Mouse (Mus musculus): ENCODE measurements around the gene 2300002M23Rik. TPM values are rescaled to one million over a fixed set of nuclear protein-coding genes. Genes with fewer than 3 reads are reported as not detected.

2300002M23Rik gene
- polyA plus RNA-seq, 1 experiment from 2014 or later = not detected

DNA sequence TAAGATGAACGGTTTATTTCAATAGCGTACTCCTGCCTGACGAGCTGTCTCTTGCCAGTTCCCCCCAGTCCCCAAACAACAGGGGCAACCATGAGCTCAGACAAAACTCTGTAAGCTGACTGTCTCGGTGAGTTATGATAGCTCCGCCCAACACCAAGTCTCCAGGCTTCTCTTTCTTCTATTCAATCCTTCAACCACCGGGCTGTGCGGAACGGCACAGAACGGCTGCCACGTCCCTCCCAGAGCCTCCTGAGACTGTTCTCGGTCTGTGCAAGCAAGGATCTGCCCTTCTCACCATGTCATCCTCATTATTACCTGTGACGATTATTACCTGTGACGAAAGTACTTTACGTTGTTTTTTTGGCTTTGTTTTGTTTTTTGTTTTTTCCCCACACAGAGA lies 3.6 kb downstream of the 2300002M23Rik start:
- H3K27me3 ChIP-seq (replicated peaks; ENCODE audit: control insufficient read depth, insufficient read depth, low read length) = 0 out of 2 replicates have a peak, but pooled peaks cover 5% of the 10 kb centered on the region
- no peaks in the 10 kb centered on the region for H3K9me3 ChIP-seq (ENCODE audit: control insufficient read depth, low read length)
- H3K9ac ChIP-seq (replicated peaks; ENCODE audit: low read depth, low read length) = no peak overlapping the region
- ATAC-seq = no peak
- peaks cover 10% of the 10 kb centered on the region for H3K4me1 ChIP-seq (replicated peaks; ENCODE audit: control insufficient read depth, insufficient read depth, low read length)
- H3K4me3 ChIP-seq (replicated peaks; ENCODE audit: low read length) = no peak overlapping the region
- no peak overlapping the region for H3K27ac ChIP-seq (ENCODE audit: low read length)
- no peaks in the 10 kb centered on the region for H3K36me3 ChIP-seq (ENCODE audit: control insufficient read depth, insufficient read depth)
- whole genome bisulfite sequencing = 67% methylated on average over 14 of the region's 14 CpGs
- H3K4me2 ChIP-seq (ENCODE audit: low read length) = no peak overlapping the region

GRCm38 (mm10) chr17:35571477-35571876 lies 4.2 kb downstream of the 2300002M23Rik start:
- Histone ChIP-seq H3K36me3 (ENCODE audit: control insufficient read depth, insufficient read depth) (no peaks in the 10 kb centered on the region), H3K9ac (replicated peaks; ENCODE audit: low read depth, low read length) (no peak overlapping the region), H3K27ac (ENCODE audit: low read length) (no peak overlapping the region), H3K4me2 (ENCODE audit: low read length) (no peak overlapping the region), H3K9me3 (ENCODE audit: control insufficient read depth, low read length) (no peaks in the 10 kb centered on the region), H3K27me3 (replicated peaks; ENCODE audit: control insufficient read depth, insufficient read depth, low read length) (0 out of 2 replicates have a peak, but pooled peaks cover 5% of the 10 kb centered on the region), H3K4me1 (replicated peaks; ENCODE audit: control insufficient read depth, insufficient read depth, low read length) (peaks cover 10% of the 10 kb centered on the region), H3K4me3 (replicated peaks; ENCODE audit: low read length) (no peak overlapping the region)
- no peak for ATAC-seq
- WGBS = 97% methylated on average over 7 of the region's 7 CpGs

- no peak overlapping the region for H3K4me3 ChIP-seq (replicated peaks; ENCODE audit: low read length)
- no peaks in the 10 kb centered on the region for H3K27me3 ChIP-seq (replicated peaks; ENCODE audit: control insufficient read depth, insufficient read depth, low read length)
- H3K9me3 ChIP-seq (ENCODE audit: control insufficient read depth, low read length) = no peaks in the 10 kb centered on the region
- no peak overlapping the region for H3K27ac ChIP-seq (ENCODE audit: low read length)
- H3K36me3 ChIP-seq (ENCODE audit: control insufficient read depth, insufficient read depth) = no peaks in the 10 kb centered on the region
- no peak overlapping the region for H3K4me2 ChIP-seq (ENCODE audit: low read length)
- WGBS = 19% methylated on average over 6 of the region's 6 CpGs
- no peaks in the 10 kb centered on the region for H3K4me1 ChIP-seq (replicated peaks; ENCODE audit: control insufficient read depth, insufficient read depth, low read length)
- H3K9ac ChIP-seq (replicated peaks; ENCODE audit: low read depth, low read length) = no peak overlapping the region
- no peak for ATAC-seq
These were observed 11.0 kb downstream of the 2300002M23Rik start for GRCm38 (mm10) chr17:35578211-35578610.

DNA sequence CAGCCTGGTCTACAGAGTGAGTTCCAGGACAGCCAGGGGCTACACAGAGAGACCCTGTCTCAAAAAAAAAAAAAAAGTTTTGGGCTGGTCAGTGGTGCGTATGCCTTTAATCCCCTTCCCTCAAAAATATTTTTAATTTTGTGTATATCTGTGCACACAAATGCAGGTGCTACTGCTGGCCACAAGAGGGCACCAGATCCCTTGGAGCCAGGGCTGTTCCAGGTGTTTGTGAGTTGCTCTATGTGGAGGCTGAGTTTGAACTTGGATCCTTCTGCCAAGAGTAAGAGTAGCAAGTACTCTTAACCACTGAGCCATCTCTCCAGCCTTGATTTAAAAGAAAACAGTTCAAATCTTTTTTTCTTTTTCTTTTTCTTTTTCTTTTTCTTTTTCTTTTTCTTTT lies 15.7 kb downstream of the 2300002M23Rik start:
- 93% methylated on average over 1 of the region's 1 CpGs for WGBS
- Histone ChIP-seq H3K36me3 (ENCODE audit: control insufficient read depth, insufficient read depth) (no peaks in the 10 kb centered on the region), H3K4me3 (replicated peaks; ENCODE audit: low read length) (no peak overlapping the region)

GRCm38 (mm10) chr17:35584330-35584937 lies 17.2 kb downstream of the 2300002M23Rik start:
- no peak overlapping the region for H3K4me3 ChIP-seq (replicated peaks; ENCODE audit: low read length)

More for the DNA sequence above, 15.7 kb downstream of the 2300002M23Rik start:
- Histone ChIP-seq H3K4me1 (replicated peaks; ENCODE audit: control insufficient read depth, insufficient read depth, low read length) (peaks cover 4% of the 10 kb centered on the region), H3K4me2 (ENCODE audit: low read length) (no peak overlapping the region), H3K9me3 (ENCODE audit: control insufficient read depth, low read length) (no peaks in the 10 kb centered on the region), H3K27me3 (replicated peaks; ENCODE audit: control insufficient read depth, insufficient read depth, low read length) (no peaks in the 10 kb centered on the region), H3K27ac (ENCODE audit: low read length) (no peak overlapping the region), H3K9ac (replicated peaks; ENCODE audit: low read depth, low read length) (no peak overlapping the region)
- no peak for ATAC-seq

DNA sequence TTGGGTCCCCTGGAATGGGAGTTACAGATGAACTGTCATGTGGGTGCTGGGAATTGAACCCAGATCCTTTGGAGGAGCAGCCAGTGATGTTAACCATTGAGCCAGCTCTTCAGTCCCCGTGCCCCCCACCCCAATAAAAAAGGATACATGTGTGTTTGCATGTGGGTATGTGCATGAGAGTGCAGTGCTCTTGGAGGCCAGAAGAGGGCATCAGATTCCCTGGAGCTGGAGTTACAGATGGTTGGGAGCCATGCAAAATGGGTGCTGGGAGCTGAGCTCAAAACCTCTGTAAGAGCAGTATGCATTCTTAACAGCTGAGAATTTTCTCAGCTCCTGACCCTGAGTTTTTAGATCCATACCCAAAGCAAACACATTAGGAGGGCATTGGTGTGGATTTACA lies 20.0 kb downstream of the 2300002M23Rik start:
- no peak overlapping the region for H3K27ac ChIP-seq (ENCODE audit: low read length)
- no peak overlapping the region for H3K9ac ChIP-seq (replicated peaks; ENCODE audit: low read depth, low read length)
- no peaks in the 10 kb centered on the region for H3K27me3 ChIP-seq (replicated peaks; ENCODE audit: control insufficient read depth, insufficient read depth, low read length)
- no peaks in the 10 kb centered on the region for H3K36me3 ChIP-seq (ENCODE audit: control insufficient read depth, insufficient read depth)
- no peak overlapping the region for H3K4me3 ChIP-seq (replicated peaks; ENCODE audit: low read length)
- no peaks in the 10 kb centered on the region for H3K9me3 ChIP-seq (ENCODE audit: control insufficient read depth, low read length)
- H3K4me1 ChIP-seq (replicated peaks; ENCODE audit: control insufficient read depth, insufficient read depth, low read length) = peaks cover 7% of the 10 kb centered on the region
- 86% methylated on average over 1 of the region's 1 CpGs for WGBS
- no peak overlapping the region for H3K4me2 ChIP-seq (ENCODE audit: low read length)
- no peak for ATAC-seq

More at GRCm38 (mm10) chr17:35584330-35584937, 17.2 kb downstream of the 2300002M23Rik start:
- Histone ChIP-seq H3K36me3 (ENCODE audit: control insufficient read depth, insufficient read depth) (no peaks in the 10 kb centered on the region), H3K9me3 (ENCODE audit: control insufficient read depth, low read length) (no peaks in the 10 kb centered on the region), H3K4me2 (ENCODE audit: low read length) (peak overlapping the region; percentile 37), H3K27ac (ENCODE audit: low read length) (no peak overlapping the region), H3K27me3 (replicated peaks; ENCODE audit: control insufficient read depth, insufficient read depth, low read length) (no peaks in the 10 kb centered on the region), H3K4me1 (replicated peaks; ENCODE audit: control insufficient read depth, insufficient read depth, low read length) (peaks cover 4% of the 10 kb centered on the region), H3K9ac (replicated peaks; ENCODE audit: low read depth, low read length) (peak overlapping the region; percentile 50)
- peak; percentile 33; the same call in 1 of the 2 replicates for ATAC-seq
- WGBS = 18% methylated on average over 16 of the region's 16 CpGs

- Histone ChIP-seq H3K4me3 (replicated peaks; ENCODE audit: low read length) (no peak overlapping the region), H3K4me2 (ENCODE audit: low read length) (no peak overlapping the region), H3K27me3 (replicated peaks; ENCODE audit: control insufficient read depth, insufficient read depth, low read length) (no peaks in the 10 kb centered on the region), H3K36me3 (ENCODE audit: control insufficient read depth, insufficient read depth) (no peaks in the 10 kb centered on the region), H3K9ac (replicated peaks; ENCODE audit: low read depth, low read length) (no peak overlapping the region), H3K27ac (ENCODE audit: low read length) (no peak overlapping the region), H3K9me3 (ENCODE audit: control insufficient read depth, low read length) (no peaks in the 10 kb centered on the region), H3K4me1 (replicated peaks; ENCODE audit: control insufficient read depth, insufficient read depth, low read length) (peaks cover 7% of the 10 kb centered on the region)
- 13% methylated on average over 4 of the region's 4 CpGs for WGBS
- ATAC-seq = no peak
These were observed 21.1 kb downstream of the 2300002M23Rik start for GRCm38 (mm10) chr17:35588387-35588786.

DNA sequence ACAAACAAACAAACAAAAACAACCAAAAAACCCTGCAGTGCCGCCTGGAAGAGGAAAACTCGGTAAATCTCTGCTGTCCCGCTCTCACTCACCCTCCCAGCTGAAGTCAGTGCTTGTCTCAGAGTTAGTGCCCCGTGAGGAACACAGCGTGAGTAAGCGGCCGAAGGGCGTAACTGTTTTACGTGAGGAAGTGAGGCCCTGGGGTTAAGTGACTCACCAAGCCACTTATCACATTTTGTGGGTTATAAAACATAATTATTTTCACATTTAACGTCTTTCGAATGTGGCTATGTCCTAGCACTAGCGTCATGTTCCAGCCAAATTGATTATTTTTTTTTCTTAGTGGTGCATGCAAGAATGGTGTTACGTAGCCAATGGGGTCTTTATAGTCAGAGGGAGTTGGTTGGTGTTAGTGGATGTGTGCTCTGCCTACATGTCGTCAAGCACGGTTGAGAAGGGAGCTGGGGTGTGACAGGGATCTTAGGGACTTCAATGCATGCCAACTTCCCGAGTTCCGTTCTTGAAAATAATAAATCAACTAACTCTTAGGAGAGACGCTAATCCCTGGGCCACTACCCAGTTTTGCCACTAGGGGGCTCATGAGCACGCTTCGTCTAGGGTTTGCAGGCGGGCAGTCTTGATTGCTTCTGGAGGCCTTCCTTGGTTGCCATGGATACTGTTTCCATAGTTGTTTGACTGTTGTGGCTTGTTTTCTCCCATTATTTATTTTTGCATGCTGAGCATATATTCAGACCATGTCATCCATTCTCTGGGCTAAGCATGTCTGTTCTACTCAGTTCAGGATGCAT lies 23.4 kb downstream of the 2300002M23Rik start:
- H3K9ac ChIP-seq (replicated peaks; ENCODE audit: low read depth, low read length) = no peak overlapping the region
- no peaks in the 10 kb centered on the region for H3K36me3 ChIP-seq (ENCODE audit: control insufficient read depth, insufficient read depth)
- H3K4me2 ChIP-seq (ENCODE audit: low read length) = no peak overlapping the region
- H3K4me3 ChIP-seq (replicated peaks; ENCODE audit: low read length) = no peak overlapping the region
- H3K9me3 ChIP-seq (ENCODE audit: control insufficient read depth, low read length) = no peaks in the 10 kb centered on the region
- peak overlapping the region; percentile 53 for H3K27ac ChIP-seq (ENCODE audit: low read length)
- ATAC-seq = peak; percentile 88
- 61% methylated on average over 21 of the region's 21 CpGs for WGBS
- H3K27me3 ChIP-seq (replicated peaks; ENCODE audit: control insufficient read depth, insufficient read depth, low read length) = no peaks in the 10 kb centered on the region
- peaks cover 3% of the 10 kb centered on the region; the same call in 1 of the 2 replicates for H3K4me1 ChIP-seq (replicated peaks; ENCODE audit: control insufficient read depth, insufficient read depth, low read length)

DNA sequence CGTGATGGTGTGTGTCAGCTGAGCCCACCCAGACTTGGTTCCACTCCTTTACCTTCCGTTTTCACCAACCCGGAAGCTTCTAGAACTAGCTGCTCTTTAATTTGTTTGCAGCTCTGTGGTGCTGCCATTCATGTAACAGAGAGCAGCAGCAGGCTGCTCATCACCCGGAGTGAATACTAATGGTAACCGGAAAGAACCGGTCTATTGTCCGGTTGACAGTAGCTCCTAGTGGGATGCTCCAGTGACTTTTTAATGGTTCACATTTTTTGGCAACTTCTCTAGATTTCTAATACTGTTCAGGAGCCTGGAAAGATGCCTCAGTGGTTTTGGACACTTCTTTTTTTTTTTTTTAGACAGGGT lies 23.9 kb downstream of the 2300002M23Rik start:
- Histone ChIP-seq H3K4me1 (replicated peaks; ENCODE audit: control insufficient read depth, insufficient read depth, low read length) (peaks cover 3% of the 10 kb centered on the region; the same call in 1 of the 2 replicates), H3K27ac (ENCODE audit: low read length) (peak overlapping the region; percentile 53), H3K27me3 (replicated peaks; ENCODE audit: control insufficient read depth, insufficient read depth, low read length) (no peaks in the 10 kb centered on the region), H3K9me3 (ENCODE audit: control insufficient read depth, low read length) (no peaks in the 10 kb centered on the region), H3K4me3 (replicated peaks; ENCODE audit: low read length) (no peak overlapping the region), H3K4me2 (ENCODE audit: low read length) (no peak overlapping the region), H3K36me3 (ENCODE audit: control insufficient read depth, insufficient read depth) (no peaks in the 10 kb centered on the region), H3K9ac (replicated peaks; ENCODE audit: low read depth, low read length) (no peak overlapping the region)
- WGBS = 65% methylated on average over 7 of the region's 7 CpGs
- no peak for ATAC-seq

Measured in forebrain, embryonic 16.5 days (tissue).